Mouse (Mus musculus) midbrain, postnatal 0 days (tissue): Measurements from ENCODE around the gene Tspan1. TPM values are rescaled to one million over a fixed set of nuclear protein-coding genes. Genes with fewer than 3 reads are reported as not detected.

ENCODE experiments used
- ATAC-seq: fragments of 200-750 bp; cut with Nextera tagmentation; 2 replicates; pipeline ENCODE4 v1.8.0; 2017; ENCODE audit warnings: moderate number of reproducible peaks, mild to moderate bottlenecking, moderate TSS enrichment, moderate library complexity; ENCODE audit not compliant: low FRiP score
- DNase-seq: peaks from one replicate; pipeline ENCODE4 v3.0.0-alpha.2; 2015; ENCODE audit warnings: low spot score
- H3K27ac ChIP-seq: fragments of 300-500 bp; sonication (generic); 2 replicates; pipeline ENCODE4 v1.5.1; 2014; ENCODE audit warnings: low read depth, mild to moderate bottlenecking, low read length, mixed read lengths
- H3K27me3 ChIP-seq: fragments of 300-500 bp; sonication (generic); 2 replicates; pipeline ENCODE4 v1.6.1; 2014; ENCODE audit warnings: low read length, control low read depth, mixed read lengths; ENCODE audit not compliant: insufficient read depth
- H3K36me3 ChIP-seq: fragments of 300-500 bp; sonication (generic); 2 replicates; pipeline ENCODE4 v1.6.1; 2014; ENCODE audit warnings: low read length, control low read depth, mixed read lengths; ENCODE audit not compliant: insufficient read depth
- H3K4me1 ChIP-seq: fragments of 300-500 bp; sonication (generic); 2 replicates; pipeline ENCODE4 v1.6.1; 2014; ENCODE audit warnings: mild to moderate bottlenecking, control low read depth, antibody characterized with exemption, low read length, mixed read lengths; ENCODE audit not compliant: insufficient read depth
- H3K4me2 ChIP-seq: fragments of 300-500 bp; sonication (generic); 2 replicates; pipeline ENCODE4 v1.6.1; 2014; ENCODE audit warnings: low read depth, mild to moderate bottlenecking, low read length, mixed read lengths; ENCODE audit not compliant: poor library complexity, severe bottlenecking
- H3K4me3 ChIP-seq: fragments of 300-500 bp; sonication (generic); 2 replicates; pipeline ENCODE4 v1.5.1; 2014; ENCODE audit warnings: low read depth, mild to moderate bottlenecking, low read length, moderate library complexity
- H3K9ac ChIP-seq: fragments of 300-500 bp; sonication (generic); replicated peaks from 2 replicates; pipeline ENCODE4 v1.6.1; 2014; ENCODE audit warnings: mild to moderate bottlenecking, low read length, moderate library complexity, mixed read lengths; ENCODE audit not compliant: poor library complexity, severe bottlenecking
- H3K9me3 ChIP-seq: fragments of 300-500 bp; sonication (generic); 2 replicates; pipeline ENCODE4 v1.6.1; 2016; ENCODE audit warnings: low read length, control low read depth
- CTCF ChIP-seq: IDR thresholded peaks from 2 replicates; pipeline ENCODE4 v1.5.1; 2016; ENCODE audit warnings: antibody characterized with exemption, mild to moderate bottlenecking
- WGBS: fragments of 180-500 bp; shearing (Covaris S2); extraction: QIAGEN DNeasy Blood & Tissue Kit; methylation state at CpG from one replicate; pipeline ENCODE4 v1.1.7; 2014; 5-methylcytosine and 5-hydroxymethylcytosine counted together
- polyA plus RNA-seq: library from polyadenylated mRNA; unstranded; fragments of >200 nt; fragmentation: Nextera tagmentation; extraction: Ambion mirVana; gene quantifications from 2 replicates; pipeline ENCODE4 v1.2.1, GENCODE M21; 2015
- total RNA-seq: library from RNA; depleted of rRNA; stranded (reverse); fragments of >200 nt; gene quantifications from 2 replicates; pipeline ENCODE4 v1.2.3, GENCODE M21; 2014

Gene Tspan1
- total and polyA plus RNA-seq, 2 experiments from 2014 or later, result 0.26 to 0.77 TPM

- H3K4me2 ChIP-seq, result no peak overlapping the region
- H3K4me3 ChIP-seq, result no peak overlapping the region
- no peak overlapping the region for H3K27ac ChIP-seq
- no peaks in the 10 kb centered on the region for H3K4me1 ChIP-seq
- WGBS, result 87% methylated on average over 3 of the region's 3 CpGs
- TF ChIP-seq CTCF, result no peak
- H3K9me3 ChIP-seq, result no peaks in the 10 kb centered on the region
- H3K36me3 ChIP-seq, result peaks cover 31% of the 10 kb centered on the region
- no peak overlapping the region for H3K9ac ChIP-seq
- DNase-seq (no peak), ATAC-seq (no peak)
- H3K27me3 ChIP-seq, result no peaks in the 10 kb centered on the region
Measured at GRCm38 (mm10) chr4:116160769-116161168, 6.6 kb downstream of the Tspan1 start.

GRCm38 (mm10) chr4:116159912-116160311 is 7.5 kb downstream of the Tspan1 start:
- peaks cover 39% of the 10 kb centered on the region for H3K36me3 ChIP-seq
- ATAC-seq, result peak; percentile 71; the same call in 1 of the 2 replicates
- DNase-seq, result peak; percentile 83
- peak overlapping the region; percentile 44; the same call in 1 of the 2 replicates for H3K27ac ChIP-seq
- no peak overlapping the region for H3K9ac ChIP-seq
- 61% methylated on average over 3 of the region's 3 CpGs for WGBS
- H3K9me3 ChIP-seq, result no peaks in the 10 kb centered on the region
- no peaks in the 10 kb centered on the region for H3K27me3 ChIP-seq
- no peak overlapping the region for H3K4me3 ChIP-seq
- peak; percentile 78 for TF ChIP-seq CTCF
- H3K4me2 ChIP-seq, result no peak overlapping the region
- H3K4me1 ChIP-seq, result no peaks in the 10 kb centered on the region

DNA sequence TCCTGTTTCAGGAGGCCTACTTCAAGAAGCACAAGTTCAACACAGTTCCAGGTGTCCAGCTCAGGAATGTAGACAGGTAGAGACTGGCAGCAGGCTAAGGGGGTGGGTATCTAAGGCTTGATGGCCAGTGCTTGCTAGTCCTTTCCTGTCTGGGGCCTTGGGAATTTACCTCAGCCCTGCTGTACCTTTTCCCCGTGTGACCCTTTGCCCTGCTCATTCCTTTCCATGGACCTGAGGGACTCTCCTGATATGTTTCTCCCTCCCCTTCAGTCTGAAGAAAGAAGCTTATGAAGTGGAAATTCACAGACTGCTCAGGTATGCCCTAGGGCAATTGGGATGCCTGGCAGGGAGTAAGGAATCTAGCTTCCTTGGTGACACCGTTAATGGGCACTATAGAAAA is 9.5 kb downstream of the Tspan1 start:
- DNase-seq (no peak), ATAC-seq (no peak)
- no peak overlapping the region for H3K27ac ChIP-seq
- H3K4me2 ChIP-seq, result no peak overlapping the region
- WGBS, result 85% methylated on average over 2 of the region's 2 CpGs
- H3K4me1 ChIP-seq, result no peaks in the 10 kb centered on the region
- H3K27me3 ChIP-seq, result no peaks in the 10 kb centered on the region
- TF ChIP-seq CTCF, result no peak
- H3K4me3 ChIP-seq, result no peak overlapping the region
- no peaks in the 10 kb centered on the region for H3K9me3 ChIP-seq
- H3K9ac ChIP-seq, result no peak overlapping the region
- peaks cover 58% of the 10 kb centered on the region for H3K36me3 ChIP-seq

GRCm38 (mm10) chr4:116152702-116153101 is 14.7 kb downstream of the Tspan1 start:
- Histone ChIP-seq H3K36me3 (peaks cover 52% of the 10 kb centered on the region), H3K27me3 (no peaks in the 10 kb centered on the region), H3K27ac (no peak overlapping the region), H3K9me3 (no peaks in the 10 kb centered on the region), H3K4me1 (peaks cover 4% of the 10 kb centered on the region; the same call in 1 of the 2 replicates), H3K4me2 (no peak overlapping the region), H3K4me3 (no peak overlapping the region), H3K9ac (no peak overlapping the region)
- 94% methylated on average over 15 of the region's 15 CpGs for WGBS
- TF ChIP-seq CTCF, result no peak
- DNase-seq, result no peak
- no peak for ATAC-seq

- DNase-seq, result no peak
- 79% methylated on average over 6 of the region's 6 CpGs for WGBS
- Histone ChIP-seq H3K4me3 (peak within 1 kb of the TSS; percentile 73), H3K9ac (peak within 1 kb of the TSS; percentile 82), H3K27ac (peak within 1 kb of the TSS; percentile 79), H3K4me2 (peak within 1 kb of the TSS; percentile 53), H3K9me3 (no peaks in the 10 kb centered on the region), H3K27me3 (no peaks in the 10 kb centered on the region), H3K36me3 (peaks cover 42% of the 10 kb centered on the region), H3K4me1 (peaks cover 4% of the 10 kb centered on the region; the same call in 1 of the 2 replicates)
- TF ChIP-seq CTCF, result no peak
- no peak for ATAC-seq
Measured at GRCm38 (mm10) chr4:116151238-116151637, 16.2 kb downstream of the Tspan1 start, which contains the start of gene Lurap1. TSS of gene Lurap1 (minus strand) at chr4:116151338.

GRCm38 (mm10) chr4:116150862-116151221 is 16.6 kb downstream of the Tspan1 start:
- 20% methylated on average over 4 of the region's 4 CpGs for WGBS
- H3K4me2 ChIP-seq, result peak overlapping the region; percentile 53
- H3K9ac ChIP-seq, result peak overlapping the region; percentile 82
- H3K4me1 ChIP-seq, result peaks cover 4% of the 10 kb centered on the region; the same call in 1 of the 2 replicates
- H3K4me3 ChIP-seq, result peak overlapping the region; percentile 73
- H3K27me3 ChIP-seq, result no peaks in the 10 kb centered on the region
- no peaks in the 10 kb centered on the region for H3K9me3 ChIP-seq
- no peak for TF ChIP-seq CTCF
- ATAC-seq, result peak; percentile 3; the same call in 1 of the 2 replicates
- H3K27ac ChIP-seq, result no peak overlapping the region
- H3K36me3 ChIP-seq, result peaks cover 38% of the 10 kb centered on the region
- no peak for DNase-seq
